Mouse (Mus musculus) intestine, embryonic 15.5 days (tissue): ENCODE data around the gene Grcc10. TPM values are rescaled to one million over a fixed set of nuclear protein-coding genes. Genes with fewer than 3 reads are reported as not detected.
A peak's percentile ranks its signal among the peaks of the same experiment; 100 is the strongest.

Experiments
- microRNA counts: library from miRNA; unstranded; fragments of <30 nt; microRNA quantifications from one replicate; lab custom pipeline; 2016
- polyA plus RNA-seq: library from polyadenylated mRNA; unstranded; fragments of >200 nt; fragmentation: Nextera tagmentation; extraction: Ambion mirVana; gene quantifications from 2 replicates; pipeline ENCODE4 v1.2.1, GENCODE M21; 2015

Grcc10 gene
- polyA plus RNA-seq, 1 experiment from 2014 or later = 341 TPM

MicroRNAs encoded within 50 kb of the gene (microRNA counts, 519-probe panel; counts per million panel counts)
- 3,421 counts per million, percentile 85 among the panel's probes with 10 or more counts for microRNA mmu-miR-141 (lab: Ali Mortazavi, UCI)
- 4,191 counts per million, percentile 96 among the panel's probes with 10 or more counts for microRNA mmu-miR-200c (lab: Ali Mortazavi, UCI)

Other genes starting within 250 kb of the Grcc10 start
- 2.3 and 2.5 TPM in 2 replicates for gene C1rl, start 248.3 kb downstream of the Grcc10 start, polyA plus RNA-seq
- gene C1ra, start 229.0 kb downstream of the Grcc10 start, polyA plus RNA-seq = 3.6 and 4.0 TPM in 2 replicates
- 5.4 and 5.8 TPM in 2 replicates for gene C1s1, start 199.0 kb downstream of the Grcc10 start, polyA plus RNA-seq
- not detected in 2 replicates for gene C1rb, start 171.1 kb downstream of the Grcc10 start, polyA plus RNA-seq
- gene C1s2, start 105.3 kb downstream of the Grcc10 start, polyA plus RNA-seq = not detected in 2 replicates
- 134 and 145 TPM in 2 replicates for gene Lpcat3, start 78.3 kb downstream of the Grcc10 start, polyA plus RNA-seq
- gene Emg1, start 29.2 kb downstream of the Grcc10 start, polyA plus RNA-seq = 225 and 231 TPM in 2 replicates
- 497 and 503 TPM in 2 replicates for gene Phb2, start 29.0 kb downstream of the Grcc10 start, polyA plus RNA-seq
- 16.7 and 17.7 TPM in 2 replicates for gene Ptpn6, start 2.7 kb downstream of the Grcc10 start, polyA plus RNA-seq
- gene Gm45234, start 14.6 kb upstream of the Grcc10 start, polyA plus RNA-seq = not detected in 2 replicates
- 10.5 and 11.9 TPM in 2 replicates for gene Atn1, start 15.2 kb upstream of the Grcc10 start, polyA plus RNA-seq
- gene Eno2, start 28.3 kb upstream of the Grcc10 start, polyA plus RNA-seq = 6.0 and 6.8 TPM in 2 replicates
- 0.11 and 0.13 TPM in 2 replicates for gene Lrrc23, start 38.4 kb upstream of the Grcc10 start, polyA plus RNA-seq
- 16.1 and 16.3 TPM in 2 replicates for gene Spsb2, start 67.3 kb upstream of the Grcc10 start, polyA plus RNA-seq
- gene Tpi1, start 72.9 kb upstream of the Grcc10 start, polyA plus RNA-seq = 1,094 and 1,127 TPM in 2 replicates
- gene Usp5, start 88.1 kb upstream of the Grcc10 start, polyA plus RNA-seq = 116 and 118 TPM in 2 replicates
- 166 and 177 TPM in 2 replicates for gene Cdca3, start 88.2 kb upstream of the Grcc10 start, polyA plus RNA-seq
- gene Gnb3, start 98.9 kb upstream of the Grcc10 start, polyA plus RNA-seq = 1.2 and 1.3 TPM in 2 replicates
- 17.9 and 20.1 TPM in 2 replicates for gene P3h3, start 116.4 kb upstream of the Grcc10 start, polyA plus RNA-seq
- gene Gpr162, start 122.6 kb upstream of the Grcc10 start, polyA plus RNA-seq = 0.99 and 1.1 TPM in 2 replicates
- 0.40 and 0.48 TPM in 2 replicates for gene Cd4, start 146.8 kb upstream of the Grcc10 start, polyA plus RNA-seq
- 2.2 and 2.9 TPM in 2 replicates for gene Lag3, start 170.3 kb upstream of the Grcc10 start, polyA plus RNA-seq
- gene Ptms, start 178.7 kb upstream of the Grcc10 start, polyA plus RNA-seq = 241 and 282 TPM in 2 replicates
- 336 and 340 TPM in 2 replicates for gene Mlf2, start 190.0 kb upstream of the Grcc10 start, polyA plus RNA-seq
- 159 and 170 TPM in 2 replicates for gene Cops7a, start 224.2 kb upstream of the Grcc10 start, polyA plus RNA-seq